19 mouse cellular contexts compared by ENCODE assay signal in genomic region chr3:153756500-153756996, GRCm38 (mm10). TPM values are rescaled to one million over a fixed set of nuclear protein-coding genes. Genes with fewer than 3 reads are reported as not detected.
DNase-seq lines count a peak whose midpoint lies in the region; ATAC-seq and TF ChIP-seq lines count a peak whose summit lies in the region.
"Had no signal": no experiment of that assay in that cellular context is flagged by ENCODE, and none has a peak within 500 bp of the region (broad histone marks: within the 10 kb centered on the region; RNA-seq: fewer than 3 reads in every experiment).

No protein-coding gene starts in this region.

- no peaks in the 10 kb centered on the region for H3K9me3 ChIP-seq in hindbrain, embryonic 11.5 days (ENCODE audit: control insufficient read depth, low read length)
- H3K9me3 ChIP-seq in hindbrain, embryonic 13.5 days = no peaks in the 10 kb centered on the region
- no peaks in the 10 kb centered on the region for H3K9me3 ChIP-seq in lung, postnatal 0 days (ENCODE audit: low read length)
- no peaks in the 10 kb centered on the region for H3K9me3 ChIP-seq in forebrain, embryonic 11.5 days (ENCODE audit: control insufficient read depth, low read length)
- H3K9me3 ChIP-seq: limb, embryonic 12.5 days; midbrain, embryonic 15.5 days; neural tube, embryonic 12.5 days had no signal

- no peak overlapping the region for H3K4me2 ChIP-seq in hindbrain, embryonic 11.5 days (replicated peaks; ENCODE audit: low read depth, low read length)
- H3K4me2 ChIP-seq in hindbrain, embryonic 13.5 days = no peak overlapping the region
- no peak overlapping the region for H3K4me2 ChIP-seq in lung, postnatal 0 days (replicated peaks; ENCODE audit: low read depth, low read length)
- no peak overlapping the region for H3K4me2 ChIP-seq in forebrain, embryonic 11.5 days (ENCODE audit: low read depth, low read length, severe bottlenecking)
- H3K4me2 ChIP-seq: limb, embryonic 12.5 days; midbrain, embryonic 15.5 days; neural tube, embryonic 12.5 days had no signal

- peak; percentile 24; the same call in 1 of the 2 replicates for TF ChIP-seq CTCF in lung, postnatal 0 days (IDR thresholded peaks at IDR 0.05)
- TF ChIP-seq CTCF in brain, embryonic 14.5 days (IDR thresholded peaks at IDR 0.05; ENCODE audit: borderline replicate concordance, extremely low read depth, insufficient read depth, insufficient read length) = peak; percentile 30; the same call in 1 of the 2 replicates

- H3K4me1 ChIP-seq in hindbrain, embryonic 11.5 days (replicated peaks; ENCODE audit: control insufficient read depth, insufficient read depth, low read length) = peaks cover 4% of the 10 kb centered on the region; the same call in 1 of the 2 replicates
- peaks cover 5% of the 10 kb centered on the region; the same call in 1 of the 2 replicates for H3K4me1 ChIP-seq in hindbrain, embryonic 13.5 days (replicated peaks)
- H3K4me1 ChIP-seq in lung, postnatal 0 days (ENCODE audit: insufficient read depth, low read depth, low read length) = no peaks in the 10 kb centered on the region
- H3K4me1 ChIP-seq in forebrain, embryonic 11.5 days (replicated peaks; ENCODE audit: control insufficient read depth, insufficient read depth, low read length) = no peaks in the 10 kb centered on the region
- H3K4me1 ChIP-seq: midbrain, embryonic 15.5 days; neural tube, embryonic 12.5 days had no signal

- TF ChIP-seq EP300 in lung, postnatal 0 days (IDR thresholded peaks at IDR 0.05) = no peak

- H3K27me3 ChIP-seq in hindbrain, embryonic 11.5 days (ENCODE audit: control insufficient read depth, insufficient read depth, low read length) = 0 out of 2 replicates have a peak, but pooled peaks cover 2% of the 10 kb centered on the region
- H3K27me3 ChIP-seq in hindbrain, embryonic 13.5 days = no peaks in the 10 kb centered on the region
- H3K27me3 ChIP-seq in lung, postnatal 0 days (replicated peaks; ENCODE audit: insufficient read depth, low read length) = no peaks in the 10 kb centered on the region
- no peaks in the 10 kb centered on the region for H3K27me3 ChIP-seq in forebrain, embryonic 11.5 days (ENCODE audit: control insufficient read depth, insufficient read depth, low read length)
- H3K27me3 ChIP-seq: limb, embryonic 12.5 days; midbrain, embryonic 15.5 days; neural tube, embryonic 12.5 days had no signal

- no peak overlapping the region for H3K27ac ChIP-seq in hindbrain, embryonic 11.5 days (ENCODE audit: low read depth, low read length)
- no peak overlapping the region for H3K27ac ChIP-seq in hindbrain, embryonic 13.5 days
- H3K27ac ChIP-seq in lung, postnatal 0 days (ENCODE audit: low read length) = no peak overlapping the region
- no peak overlapping the region for H3K27ac ChIP-seq in forebrain, embryonic 11.5 days (ENCODE audit: low read depth, low read length)
- H3K27ac ChIP-seq: limb, embryonic 12.5 days; midbrain, embryonic 15.5 days; neural tube, embryonic 12.5 days had no signal

- WGBS in hindbrain, embryonic 11.5 days = 82% methylated on average over 2 of the region's 2 CpGs
- 97% methylated on average over 2 of the region's 2 CpGs for whole genome bisulfite sequencing in hindbrain, embryonic 13.5 days
- WGBS in lung, postnatal 0 days = 75% methylated on average over 2 of the region's 2 CpGs
- WGBS in forebrain, embryonic 11.5 days = 85% methylated on average over 2 of the region's 2 CpGs

- no peaks in the 10 kb centered on the region for H3K36me3 ChIP-seq in hindbrain, embryonic 11.5 days (ENCODE audit: control insufficient read depth, insufficient read depth, low read length)
- no peaks in the 10 kb centered on the region for H3K36me3 ChIP-seq in hindbrain, embryonic 13.5 days
- no peaks in the 10 kb centered on the region for H3K36me3 ChIP-seq in lung, postnatal 0 days (ENCODE audit: insufficient read depth, low read length)
- H3K36me3 ChIP-seq in forebrain, embryonic 11.5 days (ENCODE audit: control insufficient read depth, insufficient read depth, low read length) = no peaks in the 10 kb centered on the region
- H3K36me3 ChIP-seq: limb, embryonic 12.5 days; midbrain, embryonic 15.5 days; neural tube, embryonic 12.5 days had no signal

- peak; percentile 43; the same call in 1 of the 2 replicates for ATAC-seq in hindbrain, embryonic 11.5 days (ENCODE audit: low FRiP score)
- no peak for ATAC-seq in hindbrain, embryonic 13.5 days (ENCODE audit: low FRiP score)
- no peak for ATAC-seq in lung, postnatal 0 days
- ATAC-seq in megakaryocyte-erythroid progenitor cell, adult 5-6 weeks (replicated peaks; ENCODE audit: low FRiP score, low TSS enrichment, poor library complexity, severe bottlenecking) = peak; percentile 74
- no peak for ATAC-seq in forebrain, embryonic 11.5 days (replicated peaks; ENCODE audit: low FRiP score)
- ATAC-seq: forebrain, postnatal 0 days; midbrain, embryonic 15.5 days had no signal

- no peak overlapping the region for H3K4me3 ChIP-seq in hindbrain, embryonic 11.5 days (ENCODE audit: low read depth, low read length)
- no peak overlapping the region for H3K4me3 ChIP-seq in hindbrain, embryonic 13.5 days
- H3K4me3 ChIP-seq in lung, postnatal 0 days (ENCODE audit: low read depth, low read length) = no peak overlapping the region
- no peak overlapping the region for H3K4me3 ChIP-seq in forebrain, embryonic 11.5 days (ENCODE audit: low read depth, low read length)
- H3K4me3 ChIP-seq: erythroblast, embryonic 14.5 days; limb, embryonic 12.5 days; midbrain, embryonic 15.5 days; neural tube, embryonic 12.5 days had no signal

- no peak for TF ChIP-seq POLR2A in brain, embryonic 14.5 days (IDR thresholded peaks at IDR 0.05; ENCODE audit: borderline replicate concordance, extremely low read depth, insufficient read depth, insufficient read length, poor library complexity, severe bottlenecking)

- DNase-seq in hindbrain, embryonic 11.5 days (ENCODE audit: low spot score) = no peak
- DNase-seq in lung, postnatal 0 days (ENCODE audit: low spot score) = no peak
- no peak for DNase-seq in lung, postnatal 25 days (ENCODE audit: low spot score)
- DNase-seq in brain, embryonic 14.5 days (ENCODE audit: low read depth) = no peak
- DNase-seq in cerebellum, adult 11 months = no peak
- DNase-seq in forebrain, embryonic 11.5 days (ENCODE audit: low spot score) = no peak
- DNase-seq: cerebellum, adult 9-11 months; forebrain, postnatal 0 days; gastrocnemius, postnatal 10 days; kidney, postnatal 36 days; layer of hippocampus, postnatal 36 days; lung, postnatal 36 days had no signal

- no peak overlapping the region for H3K9ac ChIP-seq in hindbrain, embryonic 11.5 days (ENCODE audit: low read depth, low read length)
- H3K9ac ChIP-seq in hindbrain, embryonic 13.5 days = no peak overlapping the region
- no peak overlapping the region for H3K9ac ChIP-seq in lung, postnatal 0 days (replicated peaks; ENCODE audit: low read depth)
- no peak overlapping the region for H3K9ac ChIP-seq in forebrain, embryonic 11.5 days (ENCODE audit: low read length)
- H3K9ac ChIP-seq: forebrain, postnatal 0 days; limb, embryonic 12.5 days; midbrain, embryonic 15.5 days; neural tube, embryonic 12.5 days had no signal

RNA-seq across cellular contexts. Expression of gene St6galnac3, which starts 31.6 kb away (rescaled TPM):
- 34.8 and 38.9 TPM in 2 replicates for polyA plus RNA-seq in hindbrain, embryonic 11.5 days (2014; fragmentation: Nextera tagmentation; extraction: Ambion mirVana)
- polyA plus RNA-seq in hindbrain, embryonic 13.5 days (2015; fragmentation: Nextera tagmentation; extraction: Ambion mirVana) = 28.3 and 30.3 TPM in 2 replicates
- 12.9 and 22.7 TPM in 2 replicates for polyA plus RNA-seq in lung, postnatal 0 days (2015; fragmentation: Nextera tagmentation; extraction: Ambion mirVana)
- polyA plus RNA-seq in brain, embryonic 14.5 days (2012; rRNA removed) = 9.5 and 15.6 TPM in 2 replicates
- 19.6 and 26.5 TPM in 2 replicates for total RNA-seq in megakaryocyte-erythroid progenitor cell, adult 5-6 weeks (2014; fragmentation: Nextera tagmentation)
- total RNA-seq in megakaryocyte-erythroid progenitor cell, adult 5-6 weeks (2017) = 4.0 and 17.2 TPM in 2 replicates
- 29.8 and 38.0 TPM in 2 replicates for polyA plus RNA-seq in forebrain, embryonic 11.5 days (2014; fragmentation: Nextera tagmentation; extraction: Ambion mirVana)
- polyA plus RNA-seq: C2C12 had no signal

Comparison
In these comparisons a context has a peak if more than half of its experiments do, and no peak if none do; other contexts are left out.
1. ATAC-seq: peak in hindbrain, embryonic 11.5 days (single experiment) and megakaryocyte-erythroid progenitor cell, adult 5-6 weeks (single experiment); none in hindbrain, embryonic 13.5 days (single experiment), lung, postnatal 0 days (single experiment) and forebrain, embryonic 11.5 days (single experiment).